Mouse (Mus musculus) CH12F3 (cell line): ENCODE measurements around the gene Galnt4.
"Not testable (repeated sequence)": the region's sequence is repeated elsewhere in the genome, so short reads cannot be mapped to it uniquely, and the experiment has no call there.

ENCODE experiments used
- in situ Hi-C: fragments of 300-500 bp; cut with MboI; formaldehyde crosslinking; loops from 2 replicates; pipeline ENCODE4 v1.14.3; 2020; ENCODE audit warnings: low sequenced_read_pairs

Gene Galnt4

DNA sequence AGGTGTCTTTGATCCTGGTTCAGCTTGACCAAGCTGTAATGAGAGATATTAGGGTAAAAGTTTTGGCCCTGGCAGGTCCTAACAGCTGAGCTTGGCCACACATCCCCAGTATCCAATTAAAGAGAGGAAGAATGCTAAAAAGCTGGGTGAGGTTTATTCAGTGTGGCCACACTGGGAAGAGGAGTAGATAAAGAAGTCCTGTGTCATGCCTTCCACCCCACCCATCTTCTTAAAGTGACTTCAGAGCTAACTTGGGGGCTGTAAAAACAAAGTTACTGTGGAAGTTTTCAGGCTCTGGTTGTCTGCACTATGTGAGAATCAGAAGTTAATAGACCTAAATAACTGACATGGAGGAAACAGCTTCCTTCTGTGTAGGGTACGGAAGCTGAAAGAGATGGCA, 43.6 kb downstream of the Galnt4 start:
- in situ Hi-C loops: no loop called here

DNA sequence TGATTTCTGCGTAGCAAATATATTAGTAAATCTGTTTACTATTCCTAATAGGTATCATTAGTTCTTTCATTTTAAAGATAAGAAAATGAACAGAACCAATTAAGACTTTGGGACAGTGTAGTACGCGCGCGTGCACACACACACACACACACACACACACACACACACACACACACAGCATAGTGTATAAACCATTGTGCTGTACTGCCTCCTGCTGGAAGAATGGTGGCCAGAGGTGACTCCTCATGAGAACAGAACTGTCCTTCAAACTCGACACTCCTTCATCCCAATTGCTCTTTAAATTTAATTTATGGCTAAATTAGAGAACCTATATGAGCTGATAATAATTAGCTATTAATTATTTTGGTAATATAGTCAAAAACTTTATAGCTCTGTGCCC, 44.1 kb downstream of the Galnt4 start:
- in situ Hi-C loops: no loop called here

- in situ Hi-C loops: no loop called here
These were observed 46.7 kb downstream of the Galnt4 start for GRCm38 (mm10) chr10:99154635-99155034.

DNA sequence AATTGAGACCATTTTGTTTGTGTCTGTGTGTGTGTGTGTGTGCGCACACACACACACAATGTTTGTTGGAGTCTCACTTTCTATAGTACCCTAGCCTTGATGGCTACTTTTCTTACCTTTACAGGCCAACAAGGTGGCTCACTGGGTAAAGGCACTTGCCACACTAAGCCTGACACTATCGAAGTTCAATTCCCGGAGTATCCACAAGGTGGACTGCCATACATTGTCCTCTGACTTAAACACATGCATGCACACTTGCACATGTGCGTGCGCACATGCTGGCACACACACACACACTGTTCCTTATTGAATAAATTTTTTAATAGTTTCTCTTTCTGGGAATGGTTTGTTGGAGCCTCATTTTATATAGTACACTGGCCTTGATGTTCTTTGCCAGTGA, 48.8 kb downstream of the Galnt4 start:
- in situ Hi-C loops: no loop called here

GRCm38 (mm10) chr10:99157697-99158096, 49.7 kb downstream of the Galnt4 start:
- in situ Hi-C loops: not testable (repeated sequence)

- in situ Hi-C loops: loop anchor here (10.0 kb wide), 1 partner anchor 413 kb away; no protein-coding TSS in a partner anchor
These were observed 54.1 kb downstream of the Galnt4 start for GRCm38 (mm10) chr10:99161987-99162582.
